Mouse (Mus musculus) gastrocnemius, adult 2 months (tissue): ENCODE measurements around the gene Ppp1r15a. TPM values are rescaled to one million over a fixed set of nuclear protein-coding genes. Genes with fewer than 3 reads are reported as not detected.

ENCODE experiments used
- DNase-seq: peaks from one replicate; pipeline ENCODE4 v3.0.0; 2022
- H3K27ac ChIP-seq: fragments of 200-600 bp; 2 replicates; pipeline ENCODE4 v1.8.1; 2022; ENCODE audit warnings: mild to moderate bottlenecking
- H3K4me3 ChIP-seq: fragments of 200-600 bp; 2 replicates; pipeline ENCODE4 v1.8.1; 2022; ENCODE audit warnings: mild to moderate bottlenecking, moderate library complexity
- CTCF ChIP-seq: fragments of 200-600 bp; IDR thresholded peaks from 2 replicates; pipeline ENCODE4 v1.8.1; 2022; ENCODE audit warnings: antibody characterized with exemption, mild to moderate bottlenecking, moderate library complexity
- intact Hi-C: fragments of 180-260 bp; cut with DNase I; formaldehyde crosslinking; loops from one replicate; pipeline ENCODE4 v1.15.1; 2025
- total RNA-seq, 2 experiments: library from RNA; stranded (reverse); gene quantifications; 2 replicates each; pipeline ENCODE4 v1.2.3; 2021

Gene Ppp1r15a
- total RNA-seq, 2 experiments from 2014 or later: 28.3 to 28.5 TPM

DNA sequence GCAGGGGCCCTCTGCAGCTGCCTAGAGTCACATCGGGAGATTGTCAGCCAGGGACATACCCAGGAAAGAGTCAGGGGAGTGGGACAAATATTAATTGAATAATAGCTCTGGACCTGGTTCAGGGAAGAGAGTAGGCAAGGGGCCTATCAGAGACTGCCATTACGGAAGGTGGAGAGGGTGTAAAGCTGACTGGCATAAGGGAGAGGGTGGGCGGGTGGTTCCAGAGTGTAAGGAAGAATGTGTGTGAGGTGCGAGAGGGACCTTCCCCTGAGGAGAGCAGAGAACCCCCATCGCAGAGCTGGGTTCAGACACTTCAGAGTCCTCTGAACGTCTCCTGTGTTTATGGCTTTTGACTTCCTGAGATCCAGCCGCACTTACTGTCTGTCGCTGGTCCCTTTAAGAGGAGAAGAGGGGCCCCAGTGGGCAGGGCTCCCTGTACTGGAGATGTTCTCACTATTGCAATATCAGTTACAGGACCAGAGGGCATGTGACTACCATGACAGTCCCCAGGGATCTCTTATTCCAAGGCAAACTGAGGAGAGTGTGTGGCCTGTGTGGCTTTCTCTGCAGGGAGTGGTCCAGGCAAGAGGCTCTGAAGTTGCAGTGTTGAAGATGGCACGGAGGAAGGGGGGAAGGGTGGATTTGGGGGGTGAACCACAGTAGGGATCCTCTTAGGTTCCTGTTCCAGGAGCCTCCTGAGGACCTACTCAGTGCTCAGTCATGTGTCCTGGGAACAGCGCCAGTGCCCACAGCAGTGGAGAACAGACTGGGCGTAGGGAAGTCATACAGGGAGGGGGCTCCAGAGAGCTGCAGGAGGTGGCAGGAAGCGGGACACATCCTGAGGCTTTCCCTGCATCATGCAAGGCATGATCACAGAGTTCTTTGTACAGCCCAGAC lies 35.8 kb upstream of the Ppp1r15a start:
- DNase-seq: peak; percentile 78
- Histone ChIP-seq H3K4me3 (peak overlapping the region; percentile 50), H3K27ac (peak overlapping the region; percentile 86)
- TF ChIP-seq CTCF: no peak
- intact Hi-C loops: loop anchor here (2.0 kb wide), 2 partner anchors 85 to 93 kb away; no protein-coding TSS in a partner anchor

DNA sequence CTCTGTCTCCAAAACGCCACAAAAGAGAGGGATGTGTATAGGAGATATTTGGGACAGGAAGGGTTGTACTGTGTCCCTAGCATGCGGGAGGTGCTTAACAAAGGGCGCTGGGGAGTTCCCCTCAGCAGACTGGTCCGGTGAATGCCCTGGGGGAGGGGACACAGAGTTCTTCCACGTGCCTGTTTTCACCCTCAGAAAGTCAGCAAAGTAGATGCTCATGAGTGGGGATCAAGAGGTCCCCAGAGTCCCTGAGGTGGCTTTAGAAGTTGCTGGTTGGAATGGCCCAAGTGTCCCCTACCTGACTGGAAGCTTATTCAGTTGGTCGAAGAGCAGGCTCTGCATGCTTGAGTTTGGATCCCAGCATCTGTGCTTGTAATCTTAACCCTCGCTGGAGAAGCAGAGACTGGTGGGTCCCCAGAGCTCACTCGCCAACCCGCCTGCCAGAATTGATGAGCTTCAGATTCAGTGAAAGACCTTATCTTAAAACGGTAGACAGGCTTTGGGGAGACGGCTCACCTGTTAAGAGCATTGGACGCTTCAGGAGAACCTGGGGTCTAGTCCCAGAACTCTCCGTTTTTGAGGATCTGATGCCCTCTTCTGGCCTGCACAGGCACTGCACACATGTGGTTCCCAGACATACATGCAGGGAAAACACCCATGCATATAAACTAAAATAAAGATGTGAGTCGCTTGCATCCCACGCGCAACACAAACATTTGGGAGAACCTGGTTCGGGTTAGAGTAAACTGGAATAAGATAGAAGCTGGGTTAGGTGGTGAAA lies 35.0 kb upstream of the Ppp1r15a start:
- H3K4me3 ChIP-seq: peak overlapping the region; percentile 50
- H3K27ac ChIP-seq: peak overlapping the region; percentile 86
- DNase-seq: peak; percentile 86
- intact Hi-C loops: loop anchor here (2.0 kb wide), 2 partner anchors 84 to 92 kb away; no protein-coding TSS in a partner anchor
- peak; percentile 98 for TF ChIP-seq CTCF

GRCm38 (mm10) chr7:45560241-45560640 lies 34.2 kb upstream of the Ppp1r15a start:
- intact Hi-C loops: loop anchor here (2.0 kb wide), 2 partner anchors 83 to 91 kb away; no protein-coding TSS in a partner anchor
- DNase-seq: no peak
- Histone ChIP-seq H3K4me3 (no peak overlapping the region), H3K27ac (no peak overlapping the region; the same call in 1 of the 2 replicates)
- no peak for TF ChIP-seq CTCF

- Histone ChIP-seq H3K27ac (no peak overlapping the region), H3K4me3 (no peak overlapping the region)
- no peak for TF ChIP-seq CTCF
- DNase-seq: no peak
- intact Hi-C loops: no loop called here
Observed at GRCm38 (mm10) chr7:45558907-45559306, 32.8 kb upstream of the Ppp1r15a start.

DNA sequence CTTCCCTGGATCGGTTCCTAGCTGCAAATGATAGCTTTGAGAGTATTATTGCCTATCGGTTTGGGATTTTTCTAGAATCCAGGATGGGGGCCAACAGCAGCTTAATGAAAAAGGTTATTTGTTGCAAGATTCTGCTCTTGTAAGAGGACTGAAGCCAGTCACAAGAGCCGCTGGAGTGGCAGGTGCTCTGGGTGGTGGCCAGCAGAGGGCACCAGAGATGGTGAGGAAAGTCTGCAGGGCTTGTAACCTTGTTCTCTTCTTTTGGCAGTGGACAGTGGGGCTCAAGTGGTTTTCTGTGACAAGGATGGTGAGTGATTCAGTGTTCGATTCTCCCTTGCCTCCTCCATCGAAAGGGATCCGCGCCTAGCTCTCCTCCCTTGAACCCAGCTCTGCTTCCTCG lies 29.7 kb upstream of the Ppp1r15a start:
- Histone ChIP-seq H3K4me3 (no peak overlapping the region), H3K27ac (no peak overlapping the region; the same call in 1 of the 2 replicates)
- peak; percentile 95; the same call in 1 of the 2 replicates for TF ChIP-seq CTCF
- intact Hi-C loops: loop anchor here (2.0 kb wide), 1 partner anchor 35 kb away; no protein-coding TSS in a partner anchor
- peak; percentile 92 for DNase-seq

GRCm38 (mm10) chr7:45554744-45555143 lies 28.7 kb upstream of the Ppp1r15a start, which contains the start of gene Hsd17b14:
TSS of gene Hsd17b14 (plus strand) at chr7:45554893.
- H3K4me3 ChIP-seq: no peak within 1 kb of the TSS
- DNase-seq: no peak
- TF ChIP-seq CTCF: no peak
- intact Hi-C loops: no loop called here
- no peak within 1 kb of the TSS for H3K27ac ChIP-seq

DNA sequence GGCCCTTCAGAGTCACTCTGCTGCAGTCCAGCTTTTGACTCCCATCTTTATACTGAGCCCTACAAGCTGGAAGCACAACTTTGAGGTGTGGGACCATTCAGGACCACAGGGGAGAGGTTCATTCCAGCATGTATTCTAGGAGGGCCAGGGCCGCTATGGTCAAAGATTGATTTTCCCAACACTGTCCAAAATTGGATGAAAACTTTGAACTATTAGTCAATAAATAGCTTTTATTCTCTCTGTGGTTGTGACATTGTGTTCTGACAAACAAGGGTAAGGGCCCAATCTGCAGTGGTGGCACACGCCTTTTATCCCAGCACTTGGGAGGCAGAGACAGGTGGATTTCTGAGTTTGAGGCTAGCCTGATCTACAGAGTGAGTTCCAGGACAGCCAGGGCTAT lies 27.9 kb upstream of the Ppp1r15a start:
- no peak for TF ChIP-seq CTCF
- Histone ChIP-seq H3K4me3 (no peak overlapping the region), H3K27ac (no peak overlapping the region)
- DNase-seq: no peak
- intact Hi-C loops: no loop called here

DNA sequence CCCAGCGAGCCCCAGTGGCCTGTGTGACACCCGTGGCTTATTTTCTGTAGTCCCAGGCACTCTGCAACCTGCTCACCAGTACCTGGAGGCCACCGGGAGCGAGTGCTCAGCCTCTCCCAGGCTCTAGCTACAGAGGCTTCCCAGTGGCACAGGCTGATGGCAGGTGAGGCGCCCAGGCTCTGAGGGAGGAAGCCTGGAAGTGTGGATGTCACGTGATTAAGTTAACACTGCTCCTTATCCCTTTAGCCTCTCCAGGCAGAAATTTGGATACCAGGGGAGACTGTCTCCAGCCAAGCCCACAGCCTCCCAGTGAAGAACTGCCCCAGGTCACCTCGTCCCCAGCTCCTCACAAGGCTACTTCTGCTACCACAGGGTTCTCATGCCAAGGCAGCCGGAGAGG lies 27.5 kb upstream of the Ppp1r15a start:
- no peak overlapping the region for H3K27ac ChIP-seq
- no peak for DNase-seq
- intact Hi-C loops: no loop called here
- no peak overlapping the region for H3K4me3 ChIP-seq
- no peak for TF ChIP-seq CTCF

- intact Hi-C loops: no loop called here
- H3K27ac ChIP-seq: no peak overlapping the region
- no peak overlapping the region for H3K4me3 ChIP-seq
- TF ChIP-seq CTCF: no peak
- DNase-seq: no peak
Observed at GRCm38 (mm10) chr7:45551512-45551883, 25.4 kb upstream of the Ppp1r15a start.

DNA sequence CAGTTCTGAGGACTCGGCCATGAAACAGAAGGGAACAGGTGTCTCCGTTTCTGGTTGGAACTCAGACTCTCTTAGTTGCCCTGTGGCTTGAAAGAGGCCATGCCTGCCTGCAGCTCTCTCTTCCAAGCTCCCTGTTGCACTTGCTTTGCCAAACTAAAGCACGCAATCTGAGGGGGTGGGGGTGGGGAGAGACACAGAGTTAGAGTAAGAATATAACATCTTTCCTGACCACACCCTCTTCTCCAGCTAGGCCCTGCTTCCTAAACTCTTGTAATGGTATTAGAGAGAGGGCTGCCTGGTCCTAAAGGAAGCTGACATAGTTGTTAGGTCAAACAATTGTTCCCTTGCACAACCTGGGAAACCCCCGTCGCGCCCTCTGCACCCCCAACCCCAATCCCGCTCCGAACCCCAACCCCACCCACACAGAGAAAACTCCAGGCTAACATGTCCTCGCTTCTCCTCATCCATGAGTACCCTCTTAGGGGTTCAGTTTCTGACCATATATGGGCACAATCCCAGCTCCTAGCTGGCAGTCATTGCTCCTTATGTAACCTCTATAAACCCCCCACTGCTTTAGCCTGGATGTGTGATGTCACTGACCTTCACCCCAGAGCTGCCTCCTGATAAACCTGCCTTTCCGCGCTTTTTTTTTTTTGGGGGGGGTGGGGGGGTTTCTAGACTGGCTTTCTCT lies 24.9 kb upstream of the Ppp1r15a start:
- DNase-seq: no peak
- H3K4me3 ChIP-seq: peak overlapping the region; percentile 11
- peak overlapping the region; percentile 57 for H3K27ac ChIP-seq
- intact Hi-C loops: no loop called here
- no peak for TF ChIP-seq CTCF

- no peak for DNase-seq
- TF ChIP-seq CTCF: no peak
- Histone ChIP-seq H3K27ac (peak overlapping the region; percentile 57; the same call in 1 of the 2 replicates), H3K4me3 (no peak overlapping the region; the same call in 1 of the 2 replicates)
- intact Hi-C loops: no loop called here
Observed at GRCm38 (mm10) chr7:45549641-45550436, 23.8 kb upstream of the Ppp1r15a start.

DNA sequence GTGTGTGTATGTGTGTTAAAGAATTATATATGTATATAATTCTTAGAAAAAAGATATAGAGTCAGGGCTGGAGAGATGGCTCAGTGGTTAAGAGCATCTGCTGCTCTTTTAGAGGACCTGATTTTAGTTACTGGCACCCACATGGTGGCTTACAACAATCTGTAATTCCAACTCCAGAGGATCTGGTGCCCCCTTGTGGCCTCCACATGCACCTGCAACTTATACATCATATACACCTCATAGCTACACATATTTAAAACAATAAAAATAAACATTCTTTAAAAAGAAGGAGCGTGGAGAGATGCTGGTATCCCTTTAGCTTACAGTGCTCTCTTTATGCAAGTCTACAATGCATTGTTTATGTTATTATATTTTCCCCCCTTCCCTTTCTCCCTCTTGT lies 18.5 kb upstream of the Ppp1r15a start:
- peak; percentile 41 for TF ChIP-seq CTCF
- no peak for DNase-seq
- intact Hi-C loops: no loop called here
- Histone ChIP-seq H3K4me3 (no peak overlapping the region), H3K27ac (no peak overlapping the region)
